Mouse (Mus musculus) stomach, postnatal 0 days (tissue): ENCODE results near the gene Gpx4. TPM values are rescaled to one million over a fixed set of nuclear protein-coding genes. Genes with fewer than 3 reads are reported as not detected.
"Not testable (repeated sequence)": the region's sequence is repeated elsewhere in the genome, so short reads cannot be mapped to it uniquely, and the experiment has no call there.

Source experiments
- ATAC-seq: fragments of 200-750 bp; cut with Nextera tagmentation; 2 replicates; pipeline ENCODE4 v1.8.0; 2017; ENCODE audit not compliant: low FRiP score, low TSS enrichment
- DNase-seq: peaks from one replicate; pipeline ENCODE4 v3.0.0-alpha.2; 2016; ENCODE audit warnings: low spot score
- H3K27ac ChIP-seq: fragments of 300-500 bp; sonication (generic); replicated peaks from 2 replicates; pipeline ENCODE4 v1.5.1; 2014; ENCODE audit warnings: mild to moderate bottlenecking, control low read depth
- H3K27me3 ChIP-seq: fragments of 300-500 bp; sonication (generic); 2 replicates; pipeline ENCODE4 v1.6.1; 2014; ENCODE audit warnings: low read length; ENCODE audit not compliant: control insufficient read depth, insufficient read depth
- H3K36me3 ChIP-seq: fragments of 300-500 bp; sonication (generic); 2 replicates; pipeline ENCODE4 v1.6.1; 2014; ENCODE audit warnings: low read length, mixed read lengths; ENCODE audit not compliant: control insufficient read depth, insufficient read depth
- H3K4me1 ChIP-seq: fragments of 300-500 bp; sonication (generic); replicated peaks from 2 replicates; pipeline ENCODE4 v1.6.1; 2014; ENCODE audit warnings: antibody characterized with exemption; ENCODE audit not compliant: control insufficient read depth, insufficient read depth
- H3K4me2 ChIP-seq: fragments of 300-500 bp; sonication (generic); replicated peaks from 2 replicates; pipeline ENCODE4 v1.6.1; 2014; ENCODE audit warnings: low read depth, mild to moderate bottlenecking, control low read depth, moderate library complexity
- H3K4me3 ChIP-seq: fragments of 300-500 bp; sonication (generic); 2 replicates; pipeline ENCODE4 v1.5.1; 2014; ENCODE audit warnings: low read depth, low read length, control low read depth
- H3K9ac ChIP-seq: fragments of 300-500 bp; sonication (generic); 2 replicates; pipeline ENCODE4 v1.6.1; 2014; ENCODE audit warnings: mild to moderate bottlenecking, low read length, control low read depth, mixed read lengths
- H3K9me3 ChIP-seq: fragments of 300-500 bp; sonication (generic); 2 replicates; pipeline ENCODE4 v1.6.1; 2016; ENCODE audit warnings: low read length; ENCODE audit not compliant: control insufficient read depth
- CTCF ChIP-seq: IDR thresholded peaks from 2 replicates; pipeline ENCODE4 v1.5.1; 2016; ENCODE audit warnings: antibody characterized with exemption, low read depth, mild to moderate bottlenecking, moderate library complexity
- EP300 ChIP-seq: optimal IDR thresholded peaks from 2 replicates; pipeline ENCODE3; 2016; ENCODE audit warnings: antibody characterized with exemption
- WGBS: fragments of 180-500 bp; shearing (Covaris S2); extraction: QIAGEN DNeasy Blood & Tissue Kit; methylation state at CpG from one replicate; pipeline ENCODE4 v1.1.7; 2014; 5-methylcytosine and 5-hydroxymethylcytosine counted together
- polyA plus RNA-seq: library from polyadenylated mRNA; unstranded; fragments of >200 nt; fragmentation: Nextera tagmentation; extraction: Ambion mirVana; gene quantifications from 2 replicates; pipeline ENCODE4 v1.2.1, GENCODE M21; 2015

The Gpx4 gene
- polyA plus RNA-seq, 1 experiment from 2014 or later, result 435 TPM

DNA sequence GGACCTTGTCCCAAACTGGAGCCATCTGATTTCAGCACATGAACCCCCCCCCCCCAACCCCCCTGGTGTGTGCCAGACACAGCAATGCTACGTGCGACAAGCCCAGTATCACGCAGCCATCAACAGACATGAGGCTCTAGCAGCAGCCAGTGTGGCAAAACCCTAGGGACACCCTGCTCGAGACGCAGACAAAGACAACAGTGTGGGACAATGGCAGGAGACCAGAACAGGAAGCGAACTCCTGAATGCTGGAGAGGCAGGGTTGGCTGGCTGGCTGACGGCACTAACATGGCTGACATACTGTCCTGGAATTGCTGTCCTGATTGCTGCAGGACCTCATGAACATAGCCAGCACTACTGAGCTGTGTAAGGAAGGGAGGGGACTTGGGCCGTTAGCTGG, 11.8 kb upstream of the Gpx4 start:
- Histone ChIP-seq H3K27me3 (no peaks in the 10 kb centered on the region), H3K4me3 (no peak overlapping the region), H3K4me2 (no peak overlapping the region), H3K36me3 (peaks cover 18% of the 10 kb centered on the region), H3K9ac (0 out of 2 replicates have a peak overlapping the region, but pooled peaks have one; percentile 13), H3K9me3 (no peaks in the 10 kb centered on the region), H3K27ac (peak overlapping the region; percentile 45; the same call in 1 of the 2 replicates), H3K4me1 (peaks cover 14% of the 10 kb centered on the region; the same call in 1 of the 2 replicates)
- 86% methylated on average over 8 of the region's 8 CpGs for WGBS
- no peak for DNase-seq
- TF ChIP-seq CTCF (no peak), EP300 (no peak)
- no peak for ATAC-seq

DNA sequence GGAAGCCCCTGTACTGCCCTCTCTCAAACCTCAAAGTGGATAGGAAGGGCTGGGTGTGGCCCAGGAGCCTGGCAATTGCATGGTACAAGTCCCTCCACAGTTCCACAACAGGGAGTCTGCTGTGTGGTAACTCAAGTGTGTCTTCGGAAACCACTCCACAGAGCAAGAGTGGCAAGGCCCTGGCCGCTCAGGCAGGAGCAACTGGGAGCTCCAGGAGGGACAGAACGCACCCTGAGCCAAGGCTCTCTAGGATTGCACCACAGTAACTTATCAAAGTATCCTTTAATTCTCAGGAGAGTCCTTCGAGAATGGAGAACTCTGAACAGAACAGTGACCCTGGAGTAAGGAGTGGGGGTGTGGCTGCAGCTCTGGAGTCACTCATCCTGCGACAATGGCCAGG, 11.3 kb upstream of the Gpx4 start:
- 88% methylated on average over 5 of the region's 5 CpGs for WGBS
- Histone ChIP-seq H3K4me3 (no peak overlapping the region), H3K27me3 (no peaks in the 10 kb centered on the region), H3K9ac (no peak overlapping the region), H3K4me2 (no peak overlapping the region), H3K9me3 (no peaks in the 10 kb centered on the region), H3K4me1 (peaks cover 14% of the 10 kb centered on the region; the same call in 1 of the 2 replicates), H3K27ac (peak overlapping the region; percentile 45; the same call in 1 of the 2 replicates), H3K36me3 (peaks cover 18% of the 10 kb centered on the region)
- ATAC-seq (no peak), DNase-seq (no peak)
- TF ChIP-seq CTCF (no peak), EP300 (no peak)

- no peak overlapping the region for H3K4me2 ChIP-seq
- ATAC-seq, result no peak
- H3K27me3 ChIP-seq, result no peaks in the 10 kb centered on the region
- H3K4me3 ChIP-seq, result no peak overlapping the region
- peaks cover 14% of the 10 kb centered on the region; the same call in 1 of the 2 replicates for H3K4me1 ChIP-seq
- WGBS, result 87% methylated on average over 13 of the region's 13 CpGs
- DNase-seq, result no peak
- peaks cover 18% of the 10 kb centered on the region for H3K36me3 ChIP-seq
- no peak overlapping the region for H3K9ac ChIP-seq
- no peaks in the 10 kb centered on the region for H3K9me3 ChIP-seq
- TF ChIP-seq CTCF (no peak), EP300 (no peak)
- H3K27ac ChIP-seq, result no peak overlapping the region
Observed at GRCm38 (mm10) chr10:80036832-80037231, 10.1 kb upstream of the Gpx4 start.

DNA sequence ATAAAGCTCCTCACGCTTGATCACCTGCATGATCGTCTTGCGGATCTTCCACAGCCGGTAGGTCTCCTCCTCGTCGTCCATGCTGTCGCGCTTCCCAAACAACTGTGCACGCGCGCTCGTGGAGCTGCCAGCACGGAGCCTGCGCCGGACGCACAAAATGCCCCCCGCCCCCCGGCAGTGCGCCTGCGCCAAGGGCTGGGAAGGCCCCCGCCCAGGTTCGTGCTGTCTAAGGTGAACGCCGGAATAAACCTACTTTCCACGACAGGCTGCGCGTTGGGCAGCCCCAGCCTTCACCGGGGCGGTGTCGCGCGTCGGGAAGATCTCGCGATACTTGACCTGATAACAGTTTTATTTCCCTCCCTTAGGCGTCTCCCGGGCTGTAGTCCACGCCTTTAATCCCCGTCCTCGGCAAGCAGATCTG, 7.4 kb upstream of the Gpx4 start, which contains the start of gene Polr2e:
Gene Polr2e, minus strand, starts transcription at position 237 of the 421 bp plus-strand sequence.
- DNase-seq (peak; percentile 98), ATAC-seq (peak; percentile 97)
- H3K9ac ChIP-seq, result peak within 1 kb of the TSS; percentile 74
- H3K27me3 ChIP-seq, result no peaks in the 10 kb centered on the region
- H3K4me3 ChIP-seq, result peak within 1 kb of the TSS; percentile 61
- H3K4me2 ChIP-seq, result peak within 1 kb of the TSS; percentile 74
- under 1% methylated on average over 40 of the region's 40 CpGs for WGBS
- TF ChIP-seq EP300, result peak; percentile 98
- TF ChIP-seq CTCF, result no peak
- H3K9me3 ChIP-seq, result no peaks in the 10 kb centered on the region
- peaks cover 18% of the 10 kb centered on the region for H3K36me3 ChIP-seq
- 0 out of 2 replicates have a peak, but pooled peaks cover 4% of the 10 kb centered on the region for H3K4me1 ChIP-seq
- peak within 1 kb of the TSS; percentile 59 for H3K27ac ChIP-seq

DNA sequence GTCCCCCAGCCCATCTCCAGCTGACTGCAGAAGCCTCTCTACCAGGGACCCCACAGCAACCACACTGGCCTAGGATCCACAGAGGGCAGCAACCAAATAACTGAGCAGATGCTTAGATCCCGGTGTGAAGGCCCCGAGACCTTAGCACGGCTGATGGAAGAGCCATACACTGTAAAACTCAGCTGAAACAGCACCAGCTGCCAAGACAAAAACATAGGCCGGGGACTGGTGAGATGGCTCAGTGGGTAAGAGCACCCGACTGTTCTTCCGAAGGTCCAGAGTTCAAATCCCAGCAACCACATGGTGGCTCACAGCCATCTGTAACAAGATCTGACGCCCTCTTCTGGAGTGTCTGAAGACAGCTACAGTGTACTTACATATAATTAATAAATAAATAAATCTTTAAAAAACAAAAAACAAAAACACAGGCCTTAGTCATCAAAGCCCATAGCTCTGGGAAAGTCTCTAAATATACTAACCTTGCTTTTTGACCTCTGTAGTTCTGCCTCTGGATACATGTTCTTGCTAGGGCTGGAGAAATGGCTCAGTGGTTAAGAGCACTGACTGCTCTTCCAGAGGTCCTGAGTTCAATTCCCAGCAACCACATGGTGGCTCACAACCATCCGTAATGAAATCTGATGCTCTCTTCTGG, 5.4 kb upstream of the Gpx4 start:
- WGBS, result 90% methylated on average over 7 of the region's 8 CpGs

DNA sequence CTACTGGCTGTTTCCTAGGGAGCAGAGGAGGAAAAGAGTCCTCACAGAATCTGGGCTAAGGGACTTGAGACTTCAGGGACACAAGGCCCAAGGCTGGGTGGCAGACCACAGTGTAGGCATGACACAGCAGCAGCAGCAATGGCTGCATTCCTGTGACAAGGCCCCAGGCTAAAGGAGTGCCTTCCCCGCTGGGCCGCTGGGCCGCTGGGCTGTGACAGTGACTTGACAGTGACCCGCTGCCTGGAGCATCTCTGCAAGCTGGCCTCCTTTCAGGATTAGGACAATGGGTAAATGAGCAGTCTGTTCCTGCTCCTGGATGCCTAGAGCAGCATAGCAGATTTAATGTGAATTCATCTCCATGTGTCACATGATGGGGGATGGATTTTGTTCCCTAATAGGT, 2.9 kb upstream of the Gpx4 start:
- Histone ChIP-seq H3K4me1 (no peaks in the 10 kb centered on the region), H3K9ac (no peak overlapping the region), H3K9me3 (no peaks in the 10 kb centered on the region), H3K27ac (no peak overlapping the region), H3K4me3 (no peak overlapping the region), H3K27me3 (no peaks in the 10 kb centered on the region), H3K4me2 (no peak overlapping the region), H3K36me3 (no peaks in the 10 kb centered on the region)
- DNase-seq (no peak), ATAC-seq (no peak)
- no peak for TF ChIP-seq CTCF
- WGBS, result 66% methylated on average over 4 of the region's 4 CpGs

More for the DNA sequence above, 5.4 kb upstream of the Gpx4 start:
- not testable (repeated sequence) for H3K9ac ChIP-seq, H3K27me3 ChIP-seq, H3K27ac ChIP-seq, H3K36me3 ChIP-seq, H3K4me1 ChIP-seq, H3K4me2 ChIP-seq, DNase-seq, H3K4me3 ChIP-seq, ATAC-seq, H3K9me3 ChIP-seq

GRCm38 (mm10) chr10:80045364-80045763, 1.6 kb upstream of the Gpx4 start:
- not testable (repeated sequence) for H3K36me3 ChIP-seq, H3K27ac ChIP-seq, H3K4me1 ChIP-seq, H3K27me3 ChIP-seq, ATAC-seq, DNase-seq, H3K9ac ChIP-seq, H3K9me3 ChIP-seq, H3K4me2 ChIP-seq, H3K4me3 ChIP-seq
- 82% methylated on average over 2 of the region's 4 CpGs for WGBS
